Mouse (Mus musculus): ENCODE data around the gene Schip1.

Schip1 gene

GRCm38 (mm10) chr3:68271881-68272280, 207.3 kb downstream of the Schip1 start:
- DNase-seq: no peak

- DNase-seq: no peak
These were observed 218.4 kb downstream of the Schip1 start for GRCm38 (mm10) chr3:68282844-68283594.

- no peak for DNase-seq
These were observed 219.0 kb downstream of the Schip1 start for GRCm38 (mm10) chr3:68283595-68283991.

- DNase-seq: no peak
These were observed 219.9 kb downstream of the Schip1 start for GRCm38 (mm10) chr3:68284500-68284899.

GRCm38 (mm10) chr3:68296752-68297151, 232.2 kb downstream of the Schip1 start:
- no peak for DNase-seq

GRCm38 (mm10) chr3:68305647-68306046, 241.0 kb downstream of the Schip1 start:
- DNase-seq: no peak

DNA sequence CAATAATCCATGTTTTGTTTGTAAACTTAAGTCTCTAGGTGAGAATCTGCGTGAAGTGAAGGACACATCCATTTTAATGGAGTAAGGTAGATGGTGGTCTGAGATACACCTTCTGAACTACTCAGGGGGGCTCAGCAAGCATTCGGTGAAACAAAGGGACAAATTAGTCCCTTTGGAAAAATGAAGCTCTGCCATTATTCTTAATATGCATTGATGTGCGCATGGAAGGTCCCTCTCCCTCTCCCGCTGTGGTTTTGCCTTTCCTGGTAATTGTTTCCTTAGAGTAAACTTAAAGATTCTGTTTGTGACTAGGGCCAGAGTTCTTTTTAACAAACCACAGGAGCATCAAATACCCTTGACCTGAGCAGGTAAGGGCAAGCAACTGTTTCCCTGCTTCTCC, 242.1 kb downstream of the Schip1 start:
- DNase-seq: no peak

DNA sequence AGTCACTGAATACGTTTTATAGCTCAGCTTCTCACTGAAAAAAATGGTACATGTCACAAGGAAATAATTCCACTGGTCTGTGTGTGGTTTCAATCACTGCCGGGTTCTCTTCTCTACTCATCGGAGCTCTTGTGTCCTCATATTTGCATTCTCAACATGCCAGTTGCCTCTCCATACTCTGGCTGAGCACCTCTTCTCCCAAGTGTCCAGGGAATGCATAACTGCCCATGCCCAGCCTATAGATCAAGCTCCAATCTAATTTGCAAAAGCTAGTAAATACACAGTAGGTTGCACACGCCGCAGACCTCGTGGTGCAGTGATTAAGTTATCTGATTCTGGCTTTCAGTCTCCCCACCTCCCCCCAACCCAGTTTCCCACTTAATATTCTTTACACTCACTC, 261.0 kb downstream of the Schip1 start:
- DNase-seq: no peak

DNA sequence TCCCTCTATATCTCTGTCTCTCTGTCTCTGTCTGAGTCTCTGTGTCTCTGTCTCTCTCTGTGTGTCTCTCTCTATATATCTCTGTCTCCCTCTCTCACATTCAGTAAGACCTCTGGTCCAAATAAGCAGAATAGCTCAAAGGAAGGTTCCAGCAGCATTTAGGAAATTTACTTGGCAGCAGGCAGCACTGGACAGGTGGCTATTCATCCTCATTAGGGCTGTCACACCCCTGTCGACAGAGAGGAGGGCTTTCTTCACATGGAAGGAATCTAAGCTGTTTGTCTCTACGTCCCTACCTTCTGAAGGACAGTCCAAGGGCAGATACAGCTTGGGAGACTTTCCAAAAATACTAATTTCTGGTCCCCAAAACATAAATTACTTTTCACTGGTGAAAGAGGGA, 267.9 kb downstream of the Schip1 start:
- DNase-seq: no peak

GRCm38 (mm10) chr3:68335501-68335900, 270.9 kb downstream of the Schip1 start:
- no peak for DNase-seq

GRCm38 (mm10) chr3:68350624-68351023, 286.0 kb downstream of the Schip1 start:
- no peak for DNase-seq

DNA sequence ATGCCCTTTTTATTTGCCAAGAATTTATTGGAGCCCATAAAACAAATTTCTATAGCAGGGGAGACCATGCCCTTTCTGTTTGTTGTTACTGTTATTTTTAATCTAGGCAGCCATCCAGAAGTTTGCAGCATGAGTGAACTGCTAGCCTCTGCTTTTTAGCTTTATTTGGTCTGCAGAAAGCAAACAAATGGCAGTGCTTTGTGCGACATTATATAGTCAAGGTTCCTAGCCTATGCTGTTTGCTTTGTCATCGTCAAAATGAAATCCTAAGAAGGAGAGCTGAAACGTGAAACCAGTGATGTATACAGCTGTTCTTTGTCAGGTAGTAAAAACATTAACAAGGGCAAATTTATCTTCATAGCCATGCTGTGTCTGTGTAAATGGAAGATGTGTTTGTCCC, 286.9 kb downstream of the Schip1 start:
- no peak for DNase-seq

DNA sequence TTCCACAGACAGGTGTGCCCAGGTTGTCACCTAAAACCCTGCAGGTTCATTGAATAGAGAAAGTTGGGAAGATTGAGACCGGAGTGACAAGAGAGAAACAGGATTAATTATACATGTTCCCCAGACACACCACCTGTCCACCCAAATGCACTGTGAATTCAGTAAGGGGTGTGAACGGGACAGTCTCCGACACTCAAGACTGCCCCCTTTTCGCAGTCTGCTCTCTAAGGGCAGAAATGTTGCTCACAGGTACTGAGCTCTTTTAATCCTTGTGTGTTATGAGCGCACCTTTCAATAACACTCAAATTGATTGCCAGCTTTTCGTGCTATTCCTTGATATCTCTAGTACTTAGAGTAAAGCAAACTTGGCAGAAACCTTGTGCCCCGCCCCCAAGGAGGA, 288.4 kb downstream of the Schip1 start:
- DNase-seq: no peak

- DNase-seq: no peak
These were observed 288.9 kb downstream of the Schip1 start for GRCm38 (mm10) chr3:68353492-68353891.

DNA sequence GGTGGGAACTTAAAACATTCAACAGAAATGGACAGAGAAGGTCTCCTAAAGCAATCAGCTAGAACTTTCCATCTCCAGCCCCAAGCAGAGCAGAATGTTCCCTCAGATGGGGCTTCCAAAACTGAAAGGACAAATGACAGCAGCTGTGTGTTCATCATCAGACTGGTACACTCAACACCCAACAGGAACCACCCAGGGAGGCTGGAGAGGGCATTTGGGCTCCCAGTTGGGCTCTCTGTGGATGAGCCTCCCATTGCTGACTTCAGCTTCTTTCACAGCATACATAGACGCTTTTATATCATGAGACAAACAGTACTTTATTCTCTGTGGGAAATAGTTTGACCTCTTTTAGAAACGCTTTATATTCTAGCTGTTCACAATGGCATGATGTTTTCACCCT, 291.9 kb downstream of the Schip1 start:
- DNase-seq: no peak

DNA sequence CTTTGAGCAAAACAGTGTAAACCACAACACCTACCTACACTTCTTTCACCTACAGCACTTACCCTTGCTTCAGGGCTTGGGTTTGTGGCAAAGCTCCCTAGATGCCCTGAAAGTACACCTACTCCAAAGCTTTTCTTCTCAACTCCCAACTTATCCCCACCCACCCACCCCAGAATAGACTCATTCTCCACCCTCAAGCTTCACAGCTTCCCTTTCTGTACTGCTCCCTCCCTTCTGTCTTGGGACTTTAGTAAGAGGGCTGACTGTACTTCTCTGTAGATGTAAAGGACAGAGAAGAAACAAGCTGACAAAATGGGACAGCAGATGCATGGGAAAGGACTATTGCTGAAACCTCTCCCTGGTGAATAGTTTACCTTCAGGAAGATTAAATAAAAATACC, 303.4 kb downstream of the Schip1 start:
- DNase-seq: no peak

DNA sequence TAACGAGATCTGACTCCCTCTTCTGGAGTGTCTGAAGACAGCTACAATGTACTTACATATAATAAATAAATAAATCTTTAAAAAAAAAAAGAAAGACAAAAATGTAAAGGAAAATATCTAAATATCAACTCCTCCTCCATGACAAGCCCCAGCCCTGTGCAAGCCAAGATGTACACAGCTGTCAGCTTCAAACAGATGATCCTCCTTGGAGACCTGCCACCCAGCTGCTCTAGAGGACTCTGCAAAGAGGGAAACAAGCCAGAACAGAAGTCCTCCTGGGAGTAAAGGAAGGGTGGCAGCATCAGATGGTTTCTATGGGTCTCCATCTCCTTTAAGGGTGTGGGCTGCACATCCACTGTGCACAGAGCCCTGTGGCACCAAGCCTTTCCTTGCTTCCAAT, 308.3 kb downstream of the Schip1 start:
- no peak for DNase-seq

- DNase-seq: no peak
These were observed 310.5 kb downstream of the Schip1 start for GRCm38 (mm10) chr3:68375100-68375508.

GRCm38 (mm10) chr3:68377452-68378198, 313.0 kb downstream of the Schip1 start:
- DNase-seq: no peak

DNA sequence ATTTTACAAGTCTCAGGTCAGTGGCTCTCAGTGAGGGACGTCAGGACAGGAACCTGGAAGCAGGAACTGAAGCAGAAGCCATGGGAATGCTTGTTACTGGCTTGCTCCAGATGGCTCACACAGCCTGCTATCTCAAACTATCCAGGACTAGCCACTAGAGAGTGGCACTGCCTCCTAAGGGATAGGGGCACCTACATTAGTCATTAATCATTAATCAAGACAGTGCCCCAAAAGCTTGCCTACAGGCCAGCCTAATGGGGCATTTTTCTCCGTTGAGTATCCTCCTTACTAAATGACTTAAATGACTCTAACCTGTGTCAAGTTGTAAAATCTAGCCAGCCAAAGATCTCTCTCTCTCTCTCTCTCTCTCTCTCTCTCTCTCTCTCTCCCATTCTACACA, 314.2 kb downstream of the Schip1 start:
- DNase-seq: no peak

DNA sequence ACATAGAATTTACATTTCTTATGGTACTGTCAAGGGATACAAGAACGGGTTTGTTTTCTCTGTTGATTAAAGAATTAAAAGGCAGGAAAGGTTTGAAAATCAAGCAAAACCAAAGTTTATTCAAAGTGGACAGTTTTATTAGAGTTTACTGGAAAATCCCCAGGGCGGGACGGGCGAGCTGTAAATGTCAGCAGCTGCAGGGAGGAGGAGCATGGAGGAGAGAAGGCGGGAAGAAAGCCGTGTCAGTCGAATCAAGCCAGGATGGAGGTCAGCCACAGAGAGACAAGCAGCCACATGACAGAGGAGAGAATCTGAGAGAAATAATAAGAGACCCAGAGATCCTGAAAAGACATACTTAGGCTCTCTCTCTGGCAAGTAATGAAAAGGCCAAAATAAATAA, 314.6 kb downstream of the Schip1 start:
- no peak for DNase-seq

GRCm38 (mm10) chr3:68383672-68384071, 319.1 kb downstream of the Schip1 start:
- no peak for DNase-seq

GRCm38 (mm10) chr3:68385544-68385943, 320.9 kb downstream of the Schip1 start:
- no peak for DNase-seq

- DNase-seq: no peak
These were observed 323.4 kb downstream of the Schip1 start for GRCm38 (mm10) chr3:68388023-68388422.

DNA sequence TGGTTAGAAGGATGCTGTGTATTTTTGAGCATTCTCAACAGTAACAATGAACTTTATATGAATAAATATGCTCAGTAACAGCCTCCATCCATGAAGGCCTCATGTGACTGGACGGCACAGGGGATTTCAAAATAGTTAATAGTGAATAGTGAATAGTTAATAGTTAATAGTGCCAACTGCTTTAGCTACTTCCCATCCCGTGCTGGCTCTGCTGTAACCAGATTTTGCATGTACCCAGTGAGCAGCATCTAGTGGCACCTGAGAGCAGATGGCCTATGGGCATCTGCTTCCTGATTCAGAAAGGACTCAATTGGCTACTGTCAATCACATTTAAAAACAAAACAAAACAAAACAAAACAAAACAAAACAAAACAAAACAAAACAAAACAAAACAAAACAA, 329.0 kb downstream of the Schip1 start:
- DNase-seq: no peak

All from cerebellum, adult 18-20 months (tissue).